Mouse (Mus musculus): Measurements from ENCODE around the gene Frmd4b. TPM values are rescaled to one million over a fixed set of nuclear protein-coding genes. Genes with fewer than 3 reads are reported as not detected.
A peak's percentile ranks its signal among the peaks of the same experiment; 100 is the strongest.

Frmd4b gene
- total RNA-seq, 2 experiments from 2014 or later = 32.8 to 36.3 TPM

GRCm38 (mm10) chr6:97580479-97581030 is 36.8 kb downstream of the Frmd4b start:
- no peak for DNase-seq (ENCODE audit: low spot score in 2 of 2)

GRCm38 (mm10) chr6:97579704-97580103 is 37.6 kb downstream of the Frmd4b start:
- no peak for DNase-seq (ENCODE audit: low spot score in 2 of 2)

GRCm38 (mm10) chr6:97578210-97578609 is 39.1 kb downstream of the Frmd4b start:
- peak in 1 of 2 experiments; percentile 37 for DNase-seq (ENCODE audit: low spot score in 2 of 2)

- DNase-seq (ENCODE audit: low spot score in 2 of 2) = no peak
Measured at GRCm38 (mm10) chr6:97577349-97577748, 40.0 kb downstream of the Frmd4b start.

GRCm38 (mm10) chr6:97576565-97577346 is 40.6 kb downstream of the Frmd4b start:
- no peak for DNase-seq (ENCODE audit: low spot score in 2 of 2)

- no peak for DNase-seq (ENCODE audit: low spot score in 2 of 2)
Measured at GRCm38 (mm10) chr6:97576096-97576495, 41.2 kb downstream of the Frmd4b start.

GRCm38 (mm10) chr6:97574973-97575372 is 42.4 kb downstream of the Frmd4b start:
- DNase-seq (ENCODE audit: low spot score in 2 of 2) = no peak

- no peak for DNase-seq (ENCODE audit: low spot score in 2 of 2)
Measured at GRCm38 (mm10) chr6:97572226-97572625, 45.1 kb downstream of the Frmd4b start.

GRCm38 (mm10) chr6:97568538-97568937 is 48.8 kb downstream of the Frmd4b start:
- DNase-seq (ENCODE audit: low spot score in 2 of 2) = no peak

- no peak for DNase-seq (ENCODE audit: low spot score in 2 of 2)
Measured at GRCm38 (mm10) chr6:97566746-97567145, 50.6 kb downstream of the Frmd4b start.

GRCm38 (mm10) chr6:97557147-97557546 is 60.2 kb downstream of the Frmd4b start:
- DNase-seq (ENCODE audit: low spot score in 2 of 2) = peak in 1 of 2 experiments; percentile 37

- DNase-seq (ENCODE audit: low spot score in 2 of 2) = no peak
Measured at GRCm38 (mm10) chr6:97555637-97556036, 61.7 kb downstream of the Frmd4b start.

- DNase-seq (ENCODE audit: low spot score in 2 of 2) = no peak
Measured at GRCm38 (mm10) chr6:97553431-97553830, 63.9 kb downstream of the Frmd4b start.

- no peak for DNase-seq (ENCODE audit: low spot score in 2 of 2)
Measured at GRCm38 (mm10) chr6:97552573-97552972, 64.8 kb downstream of the Frmd4b start.

GRCm38 (mm10) chr6:97551884-97552283 is 65.5 kb downstream of the Frmd4b start:
- no peak for DNase-seq (ENCODE audit: low spot score in 2 of 2)

- no peak for DNase-seq (ENCODE audit: low spot score in 2 of 2)
Measured at GRCm38 (mm10) chr6:97551161-97551560, 66.2 kb downstream of the Frmd4b start.

GRCm38 (mm10) chr6:97540458-97540857 is 76.9 kb downstream of the Frmd4b start:
- no peak for DNase-seq (ENCODE audit: low spot score in 2 of 2)

GRCm38 (mm10) chr6:97535763-97536445 is 81.4 kb downstream of the Frmd4b start:
- DNase-seq (ENCODE audit: low spot score in 2 of 2) = peak; percentile 79 to 92

GRCm38 (mm10) chr6:97531043-97531442 is 86.3 kb downstream of the Frmd4b start:
- DNase-seq (ENCODE audit: low spot score in 2 of 2) = no peak

- DNase-seq (ENCODE audit: low spot score in 2 of 2) = no peak
Measured at GRCm38 (mm10) chr6:97528961-97529680, 88.2 kb downstream of the Frmd4b start.

GRCm38 (mm10) chr6:97526092-97526491 is 91.2 kb downstream of the Frmd4b start:
- DNase-seq (ENCODE audit: low spot score in 2 of 2) = no peak
